Mouse (Mus musculus): Measurements from ENCODE around the gene Cybb. TPM values are rescaled to one million over a fixed set of nuclear protein-coding genes. Genes with fewer than 3 reads are reported as not detected.
"Not testable (repeated sequence)": the region's sequence is repeated elsewhere in the genome, so short reads cannot be mapped to it uniquely, and the experiment has no call there.

Cybb gene
- 1 to 10 TPM; 3.1 to 6.2 TPM for total RNA-seq (2021)

- no peak for DNase-seq
Measured at GRCm38 (mm10) chrX:9487671-9488070, at the start of gene Cybb. Gene Cybb (minus strand): TSS chrX:9487771.

GRCm38 (mm10) chrX:9536881-9537280 lies 49.3 kb upstream of the Cybb start:
- no peak for DNase-seq

- DNase-seq: peak; percentile 36
Measured at GRCm38 (mm10) chrX:9519969-9520368, 32.4 kb upstream of the Cybb start.

- DNase-seq: not testable (repeated sequence)
Measured at GRCm38 (mm10) chrX:9517531-9517930, 30.0 kb upstream of the Cybb start.

- DNase-seq: not testable (repeated sequence)
Measured at GRCm38 (mm10) chrX:9475036-9475435, 12.5 kb downstream of the Cybb start.

- no peak for DNase-seq
Measured at GRCm38 (mm10) chrX:9474440-9474839, 13.1 kb downstream of the Cybb start.

- DNase-seq: no peak
Measured at GRCm38 (mm10) chrX:9473768-9474167, 13.8 kb downstream of the Cybb start.

GRCm38 (mm10) chrX:9470811-9471388 lies 16.7 kb downstream of the Cybb start:
- no peak for DNase-seq

- DNase-seq: no peak
Measured at GRCm38 (mm10) chrX:9469100-9469499, 18.5 kb downstream of the Cybb start.

GRCm38 (mm10) chrX:9467020-9467419 lies 20.6 kb downstream of the Cybb start:
- DNase-seq: no peak

GRCm38 (mm10) chrX:9465890-9466289 lies 21.7 kb downstream of the Cybb start:
- no peak for DNase-seq

- no peak for DNase-seq
Measured at GRCm38 (mm10) chrX:9462671-9463070, 24.9 kb downstream of the Cybb start.

- DNase-seq: no peak
Measured at GRCm38 (mm10) chrX:9461399-9461798, 26.2 kb downstream of the Cybb start.

- no peak for DNase-seq
Measured at GRCm38 (mm10) chrX:9460387-9460930, 27.1 kb downstream of the Cybb start.

GRCm38 (mm10) chrX:9452375-9452774 lies 35.2 kb downstream of the Cybb start:
- no peak for DNase-seq

- DNase-seq: no peak
Measured at GRCm38 (mm10) chrX:9447284-9447683, 40.3 kb downstream of the Cybb start.

GRCm38 (mm10) chrX:9441102-9441501 lies 46.5 kb downstream of the Cybb start:
- DNase-seq: no peak

GRCm38 (mm10) chrX:9440556-9440955 lies 47.0 kb downstream of the Cybb start:
- DNase-seq: no peak

GRCm38 (mm10) chrX:9439257-9439656 lies 48.3 kb downstream of the Cybb start:
- no peak for DNase-seq

- no peak for DNase-seq
Measured at GRCm38 (mm10) chrX:9413889-9414288, 73.7 kb downstream of the Cybb start.
